Mouse (Mus musculus) testis, postnatal 14 days (tissue): ENCODE results near the gene Macrod1.

ENCODE experiments used
- DNase-seq: peaks from one replicate; pipeline ENCODE4 v3.0.0; 2021; ENCODE audit warnings: low spot score

Gene Macrod1

DNA sequence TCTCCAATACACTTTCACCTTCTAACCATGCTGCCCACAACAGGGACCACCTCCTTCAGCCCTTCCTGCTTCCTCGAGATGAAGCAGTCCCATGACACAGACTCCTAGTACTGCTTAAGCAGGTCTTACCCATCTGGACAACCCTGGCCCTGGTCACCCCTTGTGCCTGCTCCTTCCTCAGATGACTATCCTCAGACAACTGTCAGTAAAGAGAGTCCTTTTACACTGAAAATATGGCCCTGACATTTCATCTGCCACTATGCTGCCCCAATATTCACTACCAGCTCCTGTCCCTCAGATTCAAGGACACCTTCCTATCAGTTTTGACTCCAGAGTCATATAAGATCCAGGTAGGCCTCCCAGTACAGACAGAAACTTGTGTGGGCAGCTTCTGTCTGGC lies 143.8 kb downstream of the Macrod1 start:
- DNase-seq: no peak

DNA sequence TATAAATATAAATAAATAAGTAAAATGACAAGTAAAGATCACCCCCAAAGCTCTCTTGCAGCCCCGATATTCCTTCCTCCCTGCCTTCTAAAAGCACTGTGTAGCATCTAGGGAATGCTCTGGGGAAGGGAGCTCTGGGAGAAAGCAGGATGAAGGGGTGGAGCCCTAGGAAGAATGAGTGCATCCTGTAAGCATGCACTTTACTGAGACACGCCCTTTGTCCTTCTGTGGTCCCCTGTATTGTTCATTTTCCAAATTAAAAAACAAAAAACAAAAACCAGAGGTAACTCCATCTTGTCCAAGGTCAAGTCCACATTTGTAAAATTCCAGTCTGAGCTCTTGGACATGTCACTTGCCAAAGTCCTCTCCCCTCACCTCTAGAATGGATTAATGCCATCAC lies 148.3 kb downstream of the Macrod1 start:
- DNase-seq: no peak

DNA sequence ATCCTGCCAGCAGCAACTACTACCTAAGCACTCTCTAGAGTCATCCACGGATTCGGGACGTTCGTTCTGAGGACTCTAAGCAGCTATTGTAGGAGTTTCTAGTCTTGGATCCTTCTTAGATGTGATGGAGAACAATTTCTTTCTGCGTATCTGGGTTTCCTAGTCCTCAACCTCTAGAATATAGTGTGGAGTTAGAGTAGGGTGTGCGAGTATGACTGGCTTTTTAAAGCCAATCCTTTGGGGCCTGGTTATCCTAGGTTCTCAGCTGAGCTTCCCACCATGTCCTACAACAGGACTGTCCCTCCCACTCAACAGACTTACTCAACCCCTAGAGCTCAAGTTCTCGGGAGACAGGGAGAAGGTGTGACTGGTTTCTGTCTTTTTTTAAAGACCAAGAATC lies 148.7 kb downstream of the Macrod1 start:
- no peak for DNase-seq

DNA sequence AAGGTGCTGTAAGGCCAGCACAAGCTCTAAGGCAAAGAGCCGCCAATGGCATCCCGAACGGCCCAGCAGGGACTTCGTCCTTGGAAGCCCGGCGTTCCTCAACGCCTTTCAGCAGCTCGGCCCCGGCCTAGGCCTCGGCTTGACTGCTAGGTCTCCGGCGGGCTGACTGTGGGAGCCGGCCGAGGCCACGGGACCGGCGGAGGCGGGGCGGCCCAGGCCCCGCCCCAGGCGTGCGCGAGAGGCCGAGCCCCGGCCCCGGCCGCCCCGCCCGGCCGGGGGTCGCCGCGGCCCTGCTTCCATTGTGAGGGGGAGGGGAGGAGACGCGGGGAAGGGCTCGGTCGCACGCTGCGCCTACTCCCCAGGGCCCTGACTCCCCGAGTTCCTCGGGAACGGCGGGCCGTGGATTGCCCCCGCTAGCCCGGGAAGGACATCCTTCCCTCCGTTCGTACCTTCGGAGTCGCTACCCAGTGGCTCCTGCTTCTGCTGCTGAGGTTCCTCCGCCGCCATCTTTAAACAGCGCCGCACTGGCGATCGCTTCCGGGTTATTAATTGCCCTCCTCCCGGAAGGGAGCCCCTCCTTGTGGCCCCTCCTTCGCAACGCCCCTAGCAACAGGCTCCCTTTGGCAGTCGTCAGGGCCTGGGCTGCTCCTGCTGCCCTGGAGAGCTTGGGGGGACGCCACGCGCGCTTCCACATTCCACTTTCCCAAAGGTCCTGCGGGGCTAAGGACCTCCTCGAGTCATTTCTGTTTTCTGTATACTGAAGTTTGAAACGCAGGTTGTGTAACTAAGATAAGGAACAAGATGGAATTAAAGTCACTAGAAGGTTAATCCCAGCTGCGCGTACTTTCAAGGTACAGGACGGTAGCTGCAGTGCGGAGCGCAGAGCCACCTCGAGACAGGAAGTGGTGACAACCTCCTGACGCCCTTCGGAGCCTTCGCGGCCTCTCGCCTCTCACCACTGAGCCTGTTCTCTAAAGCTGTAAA lies 149.4 kb downstream of the Macrod1 start, which contains the start of gene Otub1:
Otub1 (minus strand) TSS at position 564 of the 984 bp plus-strand sequence.
- DNase-seq: peak; percentile 96

DNA sequence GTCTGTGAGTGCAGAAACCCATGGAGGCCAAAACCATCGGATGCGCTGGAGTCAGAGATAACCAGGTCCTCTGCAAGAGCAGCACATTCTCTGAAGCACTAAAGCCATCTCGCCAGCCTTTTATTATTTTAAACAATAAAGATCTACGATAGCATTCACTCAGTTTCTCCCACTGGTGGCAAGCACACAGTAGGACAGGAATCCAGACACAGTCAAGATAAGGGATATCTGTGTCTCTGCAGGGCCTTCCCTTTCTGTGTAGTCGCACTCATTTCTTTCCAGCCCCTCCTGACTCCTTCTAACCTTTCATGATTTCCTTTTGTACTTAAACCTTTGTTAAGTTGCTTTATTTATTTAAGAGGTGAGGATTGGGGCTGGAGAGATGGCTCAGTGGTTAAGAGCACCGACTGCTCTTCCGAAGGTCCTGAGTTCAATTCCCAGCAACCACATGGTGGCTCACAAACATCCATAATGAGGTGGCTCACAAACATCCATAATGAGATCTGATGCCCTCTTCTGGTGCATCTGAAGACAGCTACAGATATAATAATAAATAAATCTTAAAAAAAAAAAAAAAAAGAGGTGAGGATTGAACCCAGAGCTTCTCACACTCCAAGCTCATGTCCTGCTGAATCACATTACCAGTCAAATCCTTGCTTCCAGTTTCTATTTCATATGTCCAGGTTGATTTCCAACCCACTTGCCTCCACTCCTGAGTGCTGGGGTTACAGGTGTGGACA lies 153.5 kb downstream of the Macrod1 start:
- no peak for DNase-seq

DNA sequence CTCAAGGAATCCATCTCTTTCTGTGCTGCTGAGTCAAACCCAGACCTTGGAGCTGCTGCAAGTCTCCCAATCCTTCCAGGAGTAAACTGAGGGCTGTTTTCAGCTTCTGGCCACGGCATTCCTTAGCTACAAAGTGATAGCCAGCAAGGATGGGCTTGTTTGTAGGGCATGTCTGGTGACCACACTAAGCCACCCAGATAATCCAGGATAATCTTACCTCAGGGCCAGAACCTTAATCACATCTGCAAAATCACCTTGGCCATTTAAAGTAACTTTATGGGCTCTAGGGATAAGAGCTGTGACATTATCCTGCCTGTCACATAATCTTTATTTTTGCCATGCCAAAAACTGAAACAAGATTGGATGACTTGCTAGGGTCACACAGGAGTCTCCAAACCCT lies 155.6 kb downstream of the Macrod1 start:
- DNase-seq: no peak

DNA sequence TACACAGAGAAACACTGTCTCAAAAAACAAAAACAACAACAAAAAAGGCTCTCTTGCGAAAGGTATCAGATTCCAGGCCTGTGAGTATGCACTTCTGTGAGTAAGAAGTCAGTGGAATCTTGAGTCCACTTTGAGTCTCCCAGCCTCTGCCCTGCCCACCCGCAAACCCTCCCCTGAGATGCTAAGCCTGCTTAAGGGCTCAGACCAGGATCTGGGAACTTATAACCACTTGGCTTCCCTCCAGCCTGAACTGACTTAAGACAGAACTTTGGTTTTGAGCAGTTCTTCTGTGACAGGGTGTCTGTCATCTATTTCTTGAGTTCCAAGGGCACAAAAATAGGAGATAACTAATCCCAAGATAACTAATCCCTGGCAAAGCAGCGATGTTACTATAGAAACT lies 156.4 kb downstream of the Macrod1 start:
- DNase-seq: no peak

DNA sequence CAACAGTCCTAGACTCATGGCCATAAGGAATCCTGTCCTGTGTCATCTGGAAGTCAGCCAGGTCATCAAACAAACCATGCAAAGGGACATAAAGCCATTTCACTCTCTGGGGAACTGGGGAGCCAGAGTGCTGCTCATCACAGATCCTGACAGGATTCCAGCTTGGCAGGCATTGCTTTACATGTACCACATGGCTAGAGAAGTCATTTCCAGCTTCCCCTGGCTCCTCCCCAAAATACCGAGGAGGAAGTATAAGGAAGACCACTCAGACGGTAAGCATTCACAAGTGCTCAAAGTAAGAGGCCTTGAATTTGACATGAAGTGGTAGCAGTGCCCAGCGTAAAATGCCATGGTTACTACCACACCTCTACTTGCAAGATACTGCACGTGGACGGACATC lies 157.9 kb downstream of the Macrod1 start:
- DNase-seq: no peak

DNA sequence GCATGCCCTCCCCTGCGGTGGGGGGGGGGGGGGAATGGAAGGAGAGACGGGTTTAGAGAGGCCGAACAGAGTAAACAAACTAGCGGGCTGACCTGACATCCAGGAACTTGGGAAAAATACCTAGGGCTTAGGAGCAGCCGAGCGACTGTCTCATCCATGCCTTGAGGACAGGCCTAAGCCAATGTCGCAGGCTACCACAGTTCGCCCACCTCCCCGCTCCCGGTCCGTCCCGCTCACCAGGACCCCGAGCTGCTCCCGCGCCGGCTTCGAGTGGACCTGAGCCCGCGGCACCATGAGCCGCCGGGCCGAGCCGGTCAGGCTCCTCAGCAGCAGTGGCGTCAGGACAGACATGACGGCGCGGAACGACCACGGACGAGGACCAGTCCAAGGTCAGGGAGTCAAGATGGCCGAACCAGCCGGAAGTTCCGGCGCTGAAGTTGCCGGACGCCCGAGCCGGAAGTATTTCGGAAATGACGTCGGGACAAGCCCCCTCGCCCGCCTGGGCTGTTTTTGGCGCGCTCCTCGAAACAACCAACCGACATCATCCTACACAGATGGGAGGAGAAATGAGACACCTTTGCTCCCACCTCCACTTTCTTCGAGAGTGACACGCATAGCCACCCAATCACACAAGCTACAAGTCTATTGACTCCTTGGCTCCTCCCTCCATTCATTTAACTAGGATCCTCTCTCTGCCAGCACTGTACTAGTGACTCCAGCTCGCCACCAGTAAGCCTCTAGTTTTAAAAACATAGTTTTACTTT lies 160.7 kb downstream of the Macrod1 start, which contains the start of gene Cox8a:
Cox8a (minus strand) TSS at position 455 of the 764 bp plus-strand sequence.
- DNase-seq: peak; percentile 95

DNA sequence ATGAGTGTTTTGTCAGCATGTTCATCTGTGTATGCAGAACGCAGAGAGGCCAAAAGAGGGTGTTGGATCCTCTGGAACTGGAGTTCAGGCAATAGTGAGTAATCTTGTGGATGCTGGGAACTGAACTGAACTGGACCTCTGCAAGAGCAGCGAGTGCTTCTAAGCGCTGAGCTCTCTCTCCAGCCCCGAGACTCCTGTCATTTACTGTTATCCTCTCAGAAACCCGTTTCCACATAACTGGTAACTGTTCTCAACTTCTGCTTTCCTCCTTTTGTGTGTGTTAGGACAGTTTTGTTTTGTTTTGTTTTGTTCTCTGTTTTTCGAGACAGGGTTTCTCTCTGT lies 161.3 kb downstream of the Macrod1 start:
- DNase-seq: no peak

DNA sequence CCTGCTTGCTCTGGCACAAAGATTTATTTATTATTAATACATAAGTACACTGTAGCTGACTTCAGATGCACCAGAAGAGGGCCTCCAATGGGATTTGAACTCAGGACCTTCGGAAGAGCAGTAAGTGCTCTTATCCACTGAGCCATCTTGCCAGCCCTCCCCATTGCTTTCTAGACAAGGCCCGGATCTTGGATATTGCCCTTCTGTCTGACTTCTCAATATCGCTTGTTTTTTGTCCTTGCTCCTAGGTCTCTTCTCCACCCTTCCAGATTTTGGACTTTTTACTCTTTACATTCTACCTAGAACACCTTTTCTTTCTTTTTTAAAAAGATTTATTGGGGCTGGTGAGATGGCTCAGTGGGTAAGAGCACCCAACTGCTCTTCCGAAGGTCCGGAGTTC lies 162.1 kb downstream of the Macrod1 start:
- no peak for DNase-seq

DNA sequence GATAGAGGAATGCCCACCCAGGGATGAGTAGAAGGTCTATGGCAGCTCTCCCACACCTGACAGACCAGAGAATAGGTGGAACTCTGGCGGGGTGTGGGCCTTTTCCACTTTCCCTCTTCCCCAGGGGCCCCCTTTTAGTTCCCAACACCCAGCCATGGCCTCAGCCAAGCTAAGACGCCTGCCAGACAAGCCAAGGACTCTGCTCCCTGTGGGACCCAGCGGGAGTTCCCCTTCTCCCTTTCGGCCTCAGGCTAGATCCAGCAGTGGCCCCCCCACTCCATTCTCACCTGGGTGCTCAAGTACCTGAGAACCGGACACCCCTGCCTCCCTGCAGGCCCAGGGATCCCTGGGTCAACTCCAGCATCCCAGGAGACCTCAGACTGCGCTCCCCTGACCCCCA lies 165.6 kb downstream of the Macrod1 start:
- DNase-seq: no peak

DNA sequence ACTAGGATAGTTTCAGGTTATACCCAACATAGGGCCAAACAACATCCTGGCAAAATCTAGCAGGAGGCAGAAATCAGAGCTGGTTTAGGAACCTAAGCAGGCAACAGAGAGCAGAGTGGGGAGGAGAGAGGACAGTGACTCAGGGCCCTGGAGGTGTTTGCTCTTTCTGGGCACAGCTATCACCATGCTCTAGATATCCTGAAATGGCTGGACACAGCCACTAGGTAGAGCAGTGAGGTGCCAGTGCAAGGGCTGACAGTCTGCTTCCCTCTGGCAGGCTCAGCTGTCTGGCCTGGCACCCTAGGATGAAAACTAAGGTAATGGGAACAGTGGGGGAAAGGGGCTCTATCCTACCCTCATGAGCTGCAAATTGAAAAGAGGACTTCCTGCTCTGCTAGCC lies 166.9 kb downstream of the Macrod1 start:
- no peak for DNase-seq

DNA sequence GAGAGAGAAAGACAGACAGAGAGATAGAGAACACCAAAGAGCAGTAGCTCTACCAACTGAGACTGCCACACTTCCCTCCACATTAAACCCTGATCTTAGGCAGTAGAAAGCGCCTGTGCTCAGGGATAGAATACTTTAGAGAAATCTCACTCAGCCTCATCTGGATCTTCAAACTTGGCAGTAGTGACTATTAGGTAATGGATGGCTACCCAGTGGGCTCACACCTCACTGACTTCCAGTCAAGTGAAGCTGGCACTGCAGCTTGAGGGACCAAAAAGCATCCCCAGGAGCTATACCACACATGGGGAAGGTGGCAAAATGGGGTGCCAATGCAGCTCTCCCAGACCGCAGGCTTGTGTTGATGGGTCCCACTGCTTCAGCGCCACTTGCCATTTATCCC lies 167.6 kb downstream of the Macrod1 start:
- DNase-seq: no peak

DNA sequence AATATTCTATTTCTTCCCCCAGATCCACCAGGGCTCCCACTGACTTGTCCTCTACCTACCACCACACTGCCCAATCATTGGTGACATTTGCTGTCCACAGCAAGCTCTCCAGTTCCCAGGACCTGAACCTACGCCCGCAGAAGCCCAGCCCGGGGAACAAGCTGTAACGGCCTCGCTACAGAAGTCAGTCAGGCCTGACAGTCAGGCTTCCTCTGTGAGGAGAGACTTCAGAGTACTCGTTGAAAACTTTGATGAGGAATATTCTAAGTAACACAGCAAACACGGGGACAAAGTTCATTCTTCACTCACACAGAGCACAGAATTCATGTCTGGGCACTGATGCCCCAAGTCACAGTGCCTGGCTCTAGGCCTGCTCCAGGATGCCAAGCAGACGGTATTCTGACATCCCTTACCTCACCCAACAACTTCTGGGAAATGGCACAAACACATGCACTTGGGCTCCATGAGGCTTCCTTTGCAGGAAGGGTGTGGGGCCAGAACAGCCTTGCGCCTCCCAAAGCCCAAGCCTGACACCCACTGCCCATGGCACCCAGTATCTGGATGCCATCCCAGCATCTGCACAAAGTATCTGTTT lies 168.6 kb downstream of the Macrod1 start:
- no peak for DNase-seq

DNA sequence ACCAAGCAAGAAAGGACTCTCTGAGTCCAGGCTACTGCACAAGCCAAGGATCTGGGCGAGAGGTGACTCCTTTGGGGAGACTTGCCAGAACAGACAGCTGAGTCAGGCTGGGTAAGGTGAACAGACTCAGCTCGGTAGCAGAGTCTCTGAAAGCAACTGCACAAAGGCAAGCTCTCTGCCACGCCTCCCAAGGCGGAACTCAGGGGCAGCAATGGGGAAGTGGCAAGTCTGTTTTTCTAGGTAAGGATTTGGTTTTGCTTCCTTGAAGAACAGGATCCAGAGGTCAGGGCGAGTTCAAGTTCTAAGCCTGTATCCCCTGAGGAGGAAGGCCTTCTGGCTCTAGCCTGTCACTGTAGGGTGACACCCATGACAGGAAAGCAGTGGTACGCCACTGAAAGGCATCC lies 169.9 kb downstream of the Macrod1 start:
- DNase-seq: no peak

DNA sequence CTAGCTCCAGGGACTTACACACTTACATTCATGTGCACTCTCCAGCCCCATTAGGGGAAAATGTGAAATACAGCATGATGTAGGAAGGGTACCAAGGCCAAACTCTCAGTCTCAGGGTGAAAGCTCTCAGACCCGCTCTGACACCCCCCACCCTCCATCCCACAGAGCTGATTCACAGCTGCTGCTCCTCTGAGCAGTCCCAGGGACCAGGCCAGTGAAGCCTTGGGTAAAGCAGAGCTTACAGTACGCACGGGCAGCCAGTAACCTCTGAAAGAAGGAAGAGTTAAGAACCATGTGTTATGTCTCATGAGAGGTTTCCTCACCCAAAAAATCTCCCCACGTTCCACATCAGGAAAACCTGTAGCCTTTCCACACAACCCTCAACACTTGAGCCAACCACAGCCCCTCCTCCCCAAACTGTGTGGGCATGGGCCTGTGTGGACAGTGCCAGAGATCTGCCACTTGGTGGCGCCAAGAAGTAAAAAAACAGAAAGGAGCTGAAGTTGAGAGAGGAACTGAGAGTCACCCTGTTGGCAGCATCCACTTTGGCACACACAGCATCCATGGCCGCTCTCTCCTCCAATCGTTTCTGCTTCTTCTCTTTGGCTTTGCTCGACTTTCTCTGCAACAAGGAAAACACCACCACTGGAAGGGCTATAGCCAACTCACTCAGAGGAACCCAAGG lies 178.1 kb downstream of the Macrod1 start:
- DNase-seq: peak; percentile 51

DNA sequence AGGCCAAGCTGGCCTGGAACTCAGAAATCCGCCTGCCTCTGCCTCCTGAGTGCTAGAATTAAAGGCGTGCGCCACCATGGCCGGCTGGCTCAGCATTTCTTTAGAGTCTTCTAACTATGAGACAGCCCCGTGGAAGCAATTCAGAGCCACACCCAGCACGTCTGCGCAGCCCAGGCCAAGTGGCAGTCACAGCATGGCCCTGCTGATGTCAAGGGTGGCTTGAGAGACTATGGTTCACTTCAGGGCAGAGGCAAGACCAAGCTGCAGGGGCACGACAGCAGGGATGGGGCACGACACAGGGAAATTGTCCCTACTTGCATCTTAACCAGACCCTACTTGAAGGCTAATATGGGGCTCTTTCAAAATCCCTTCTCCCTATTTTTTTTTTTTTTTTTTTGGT lies 178.9 kb downstream of the Macrod1 start:
- no peak for DNase-seq

DNA sequence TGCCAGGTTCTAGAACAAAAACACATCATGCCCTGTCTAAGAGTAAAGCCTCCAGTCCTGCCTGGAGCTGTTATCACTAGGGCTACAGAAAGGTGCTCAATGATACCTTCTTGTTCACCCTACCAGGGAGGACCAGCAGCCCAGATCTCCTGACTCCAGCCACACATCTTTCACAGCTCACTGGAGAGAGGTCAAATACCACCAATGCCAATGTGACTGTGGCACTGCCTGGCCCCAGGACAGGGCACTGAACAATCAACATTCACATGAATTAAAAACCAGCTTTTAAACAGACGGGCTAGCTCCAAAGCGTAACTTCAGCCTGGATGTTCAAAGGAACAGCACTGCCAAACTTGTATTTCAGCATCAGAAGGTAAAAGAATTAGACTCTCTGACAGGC lies 179.4 kb downstream of the Macrod1 start:
- DNase-seq: no peak

DNA sequence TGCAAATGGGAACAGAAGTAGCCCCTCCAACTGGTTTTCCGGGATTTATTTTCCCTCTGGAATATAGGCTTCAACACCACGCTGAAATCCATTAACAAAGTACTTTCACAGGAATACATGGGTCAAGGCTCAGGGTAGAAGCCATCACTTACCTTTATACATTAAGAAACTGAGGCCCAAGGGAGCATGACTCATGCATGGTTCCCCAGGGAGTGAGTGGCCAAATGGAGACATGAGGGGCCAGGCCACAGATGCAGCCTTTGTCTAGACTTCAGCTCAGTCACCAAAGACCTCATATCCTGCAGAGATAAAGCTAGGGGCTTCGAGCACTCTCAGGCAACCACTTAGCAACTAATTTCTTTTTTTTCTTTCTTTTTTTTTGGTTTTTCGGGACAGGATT lies 180.1 kb downstream of the Macrod1 start:
- no peak for DNase-seq

DNA sequence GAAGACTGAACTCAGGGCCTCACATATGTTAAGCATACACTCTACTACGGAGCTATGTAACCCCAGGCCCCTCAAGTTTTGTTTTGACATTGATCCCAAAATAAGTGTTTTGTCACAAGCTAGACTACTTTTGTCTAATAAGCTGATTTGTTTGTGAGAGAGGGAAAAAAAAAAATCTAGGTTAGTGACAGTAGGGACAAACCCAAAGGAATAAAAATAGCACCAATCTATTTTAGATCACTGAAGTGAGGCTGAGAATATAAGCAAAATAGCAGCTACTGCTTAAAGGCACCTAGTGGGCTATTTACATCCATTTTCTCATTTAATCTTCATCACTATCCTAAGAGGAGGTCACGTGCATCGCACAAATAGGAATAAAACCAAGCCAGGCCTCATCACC lies 183.0 kb downstream of the Macrod1 start:
- no peak for DNase-seq
